Mouse (Mus musculus): Measurements from ENCODE around the gene Prokr1. TPM values are rescaled to one million over a fixed set of nuclear protein-coding genes. Genes with fewer than 3 reads are reported as not detected.
"Not testable (repeated sequence)": the region's sequence is repeated elsewhere in the genome, so short reads cannot be mapped to it uniquely, and the experiment has no call there.

Prokr1 gene
- polyA plus RNA-seq (2016; fragmentation: Nextera tagmentation; extraction: Ambion mirVana) = 6.6 and 6.9 TPM in 2 replicates

DNA sequence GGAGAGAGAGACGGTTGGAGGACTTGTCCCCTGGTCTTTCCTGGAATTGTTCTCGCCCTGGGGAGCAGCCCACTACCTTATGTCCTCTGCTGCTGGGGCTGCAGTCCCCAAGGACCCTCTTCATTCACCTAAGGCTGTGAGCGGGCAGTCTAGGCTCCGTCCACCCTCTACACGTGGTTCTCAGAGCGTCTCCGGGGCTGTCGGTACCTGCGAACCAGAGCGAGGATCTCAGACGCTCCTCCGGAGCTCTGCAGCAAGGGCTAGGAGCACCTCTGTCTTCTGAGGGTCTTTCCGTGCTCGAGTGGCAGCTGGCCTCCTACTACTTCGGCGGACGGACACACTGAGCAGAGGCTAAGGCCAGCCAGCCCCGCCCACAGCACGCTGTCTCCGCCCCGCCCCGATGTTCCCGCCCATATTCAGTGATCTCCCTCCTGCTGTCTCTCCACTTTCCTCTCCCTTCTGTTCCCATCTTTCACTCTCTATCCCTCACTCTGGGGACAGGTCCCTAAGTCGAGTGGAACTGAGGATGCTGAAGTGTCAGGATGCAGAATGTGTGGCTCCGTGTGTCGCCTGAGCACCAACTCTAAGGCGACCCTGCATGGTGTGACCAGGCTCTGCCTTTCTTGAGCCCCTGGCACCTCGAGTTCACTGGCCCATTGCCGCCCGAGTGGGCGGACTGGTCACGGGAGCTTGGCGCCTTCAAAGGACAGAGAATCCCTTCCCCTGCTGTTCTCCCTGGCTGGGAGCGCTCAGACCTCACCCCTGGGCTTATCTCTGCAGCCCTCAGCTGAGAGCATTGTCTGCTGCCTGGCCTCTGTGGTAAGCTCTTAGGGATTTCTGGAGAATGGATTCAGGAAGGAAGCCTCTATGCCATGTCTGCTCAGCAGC lies at the start of gene Prokr1:
Gene Prokr1, minus strand, starts transcription at position 350 of the 888 bp plus-strand sequence.
- peak within 1 kb of the TSS; percentile 47; the same call in 1 of the 2 replicates for H3K27ac ChIP-seq
- peak; percentile 92 for ATAC-seq (ENCODE audit: low FRiP score)
- H3K9me3 ChIP-seq = no peaks in the 10 kb centered on the region
- H3K4me2 ChIP-seq = peak within 1 kb of the TSS; percentile 68
- WGBS = 0% methylated on average over 34 of the region's 34 CpGs
- peak within 1 kb of the TSS; percentile 54 for H3K9ac ChIP-seq
- H3K36me3 ChIP-seq (replicated peaks) = no peaks in the 10 kb centered on the region
- H3K27me3 ChIP-seq = peaks cover 25% of the 10 kb centered on the region
- H3K4me3 ChIP-seq (replicated peaks) = peak within 1 kb of the TSS; percentile 54
- H3K4me1 ChIP-seq = peaks cover 34% of the 10 kb centered on the region

DNA sequence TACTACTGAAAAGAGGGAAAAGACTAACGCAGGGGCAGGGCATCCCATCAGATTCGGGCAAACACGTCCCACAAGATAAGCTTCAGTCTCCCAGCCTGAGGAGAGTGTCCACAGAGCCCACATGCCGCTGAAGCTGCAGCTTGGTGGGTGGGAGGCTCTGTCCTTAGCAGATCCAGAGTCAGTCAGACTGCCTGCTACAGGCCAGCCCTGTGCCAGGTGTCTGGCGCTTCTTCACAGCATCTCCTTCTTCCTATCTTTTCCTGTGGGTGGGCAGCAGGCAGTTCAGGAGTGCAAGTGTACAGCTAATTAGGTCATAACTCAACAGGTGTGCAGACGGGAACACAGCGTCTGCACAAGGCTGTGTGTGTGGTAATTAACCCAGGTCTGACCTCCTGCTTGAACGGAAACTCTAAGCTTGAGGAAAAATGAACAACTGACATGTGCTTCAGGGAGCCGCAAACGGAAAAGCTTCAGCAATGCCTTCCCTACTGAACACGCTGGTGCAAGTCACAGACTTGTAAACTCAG lies 47.7 kb upstream of the Prokr1 start:
- 65% methylated on average over 11 of the region's 11 CpGs for WGBS
- Histone ChIP-seq H3K4me3 (replicated peaks) (no peak overlapping the region), H3K9me3 (no peaks in the 10 kb centered on the region), H3K4me2 (no peak overlapping the region), H3K4me1 (no peaks in the 10 kb centered on the region), H3K27ac (no peak overlapping the region), H3K27me3 (no peaks in the 10 kb centered on the region), H3K36me3 (replicated peaks) (0 out of 2 replicates have a peak, but pooled peaks cover 4% of the 10 kb centered on the region), H3K9ac (no peak overlapping the region)
- no peak for ATAC-seq (ENCODE audit: low FRiP score)

DNA sequence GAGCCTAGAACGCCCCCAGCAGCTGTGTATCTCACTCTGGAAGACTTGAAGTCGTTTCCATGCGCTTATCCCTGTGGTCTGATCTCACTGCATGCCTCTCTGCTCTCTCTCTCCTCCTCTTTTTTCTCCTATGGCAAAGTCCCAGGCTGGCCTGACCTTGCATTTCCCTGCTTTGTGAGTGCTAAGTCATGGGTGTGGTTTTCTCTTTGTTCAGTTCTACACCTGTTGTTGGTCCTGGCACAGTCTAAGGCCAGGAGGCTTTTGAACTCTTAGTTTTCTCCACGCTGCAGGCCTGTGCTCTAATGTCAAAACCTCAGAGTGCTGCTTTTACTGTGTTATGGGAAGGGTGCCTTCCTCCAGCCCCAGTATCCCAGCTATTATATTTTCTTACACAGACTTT lies 41.6 kb upstream of the Prokr1 start:
- H3K27me3 ChIP-seq = no peaks in the 10 kb centered on the region
- 0 out of 2 replicates have a peak, but pooled peaks cover 5% of the 10 kb centered on the region for H3K9me3 ChIP-seq
- ATAC-seq (ENCODE audit: low FRiP score) = no peak
- no peak overlapping the region for H3K4me2 ChIP-seq
- no peak overlapping the region for H3K4me3 ChIP-seq (replicated peaks)
- 75% methylated on average over 4 of the region's 4 CpGs for WGBS
- H3K36me3 ChIP-seq (replicated peaks) = peaks cover 11% of the 10 kb centered on the region
- H3K4me1 ChIP-seq = no peaks in the 10 kb centered on the region
- H3K9ac ChIP-seq = no peak overlapping the region
- H3K27ac ChIP-seq = no peak overlapping the region

DNA sequence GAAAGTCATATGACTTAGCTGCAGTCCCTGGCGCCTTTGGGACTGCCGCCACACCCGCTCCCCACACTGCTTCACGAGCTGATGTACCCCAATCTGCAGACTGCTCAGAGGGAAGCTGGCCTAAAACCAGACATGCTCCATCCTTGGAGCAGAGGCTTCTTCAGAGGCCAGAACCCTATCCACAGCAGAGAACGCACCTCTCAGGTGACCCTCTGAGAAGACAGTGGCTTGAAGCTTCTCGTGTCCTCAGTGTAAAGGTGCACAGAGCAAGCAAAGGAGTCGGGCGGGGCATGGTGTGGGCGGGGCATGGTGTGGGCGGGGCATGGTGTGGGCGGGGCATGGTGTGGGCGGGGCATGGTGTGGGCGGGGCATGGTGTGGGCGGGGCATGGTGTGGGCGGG lies 38.4 kb upstream of the Prokr1 start:
- WGBS = 70% methylated on average over 15 of the region's 15 CpGs

DNA sequence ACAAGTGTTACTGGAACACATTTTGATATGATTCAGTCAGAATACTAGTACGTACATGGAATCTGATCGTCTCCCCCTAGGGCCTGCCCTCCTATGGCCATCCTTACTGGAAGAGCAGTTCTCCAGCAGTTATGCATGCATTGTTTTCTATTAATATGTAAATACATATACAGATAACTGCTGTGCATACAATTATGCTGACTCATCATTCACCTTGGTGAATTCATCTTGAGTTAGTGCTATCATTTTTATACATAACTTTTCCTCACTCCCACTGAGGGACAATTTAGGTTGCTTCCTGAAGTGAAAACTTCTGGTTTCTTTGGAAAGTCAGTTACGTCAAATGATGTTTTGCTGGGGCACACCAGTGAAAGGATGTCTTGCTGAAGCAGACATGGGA lies 32.6 kb upstream of the Prokr1 start:
- H3K4me2 ChIP-seq = no peak overlapping the region
- H3K4me3 ChIP-seq (replicated peaks) = no peak overlapping the region
- H3K4me1 ChIP-seq = 0 out of 2 replicates have a peak, but pooled peaks cover 4% of the 10 kb centered on the region
- H3K27ac ChIP-seq = no peak overlapping the region
- H3K9ac ChIP-seq = no peak overlapping the region
- H3K27me3 ChIP-seq = no peaks in the 10 kb centered on the region
- ATAC-seq (ENCODE audit: low FRiP score) = no peak
- no peaks in the 10 kb centered on the region for H3K9me3 ChIP-seq
- no peaks in the 10 kb centered on the region for H3K36me3 ChIP-seq (replicated peaks)
- 95% methylated on average over 3 of the region's 3 CpGs for WGBS

More for the DNA sequence above, 38.4 kb upstream of the Prokr1 start:
- not testable (repeated sequence) for H3K36me3 ChIP-seq (replicated peaks); H3K4me1 ChIP-seq; H3K4me3 ChIP-seq (replicated peaks); H3K9me3 ChIP-seq; H3K27ac ChIP-seq; H3K27me3 ChIP-seq; ATAC-seq (ENCODE audit: low FRiP score); H3K4me2 ChIP-seq; H3K9ac ChIP-seq

DNA sequence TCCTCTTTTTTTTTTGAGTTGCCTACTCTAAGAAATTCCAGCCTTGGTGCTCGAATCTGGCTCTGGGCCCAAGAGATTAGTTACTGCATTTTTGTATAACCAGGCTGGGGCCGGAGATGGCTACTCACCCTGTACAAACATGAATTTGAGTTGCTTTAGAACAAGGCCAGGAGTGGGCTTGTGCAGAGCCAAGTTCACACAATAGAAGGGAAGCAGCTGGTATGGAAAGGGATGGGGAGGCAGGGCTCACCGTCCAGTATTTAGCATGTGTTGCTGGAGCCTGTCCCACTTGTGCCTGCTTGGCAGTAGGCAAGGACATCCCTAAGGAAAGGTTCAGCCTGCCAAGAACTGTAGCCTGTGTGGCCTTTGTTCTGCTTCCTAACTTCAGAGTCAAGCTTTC lies 30.7 kb upstream of the Prokr1 start:
- Histone ChIP-seq H3K36me3 (replicated peaks) (no peaks in the 10 kb centered on the region), H3K9ac (no peak overlapping the region), H3K4me1 (0 out of 2 replicates have a peak, but pooled peaks cover 4% of the 10 kb centered on the region), H3K4me3 (replicated peaks) (no peak overlapping the region), H3K27me3 (no peaks in the 10 kb centered on the region), H3K27ac (0 out of 2 replicates have a peak overlapping the region, but pooled peaks have one; percentile 32), H3K9me3 (no peaks in the 10 kb centered on the region), H3K4me2 (no peak overlapping the region)
- no peak for ATAC-seq (ENCODE audit: low FRiP score)
- 72% methylated on average over 3 of the region's 3 CpGs for WGBS

DNA sequence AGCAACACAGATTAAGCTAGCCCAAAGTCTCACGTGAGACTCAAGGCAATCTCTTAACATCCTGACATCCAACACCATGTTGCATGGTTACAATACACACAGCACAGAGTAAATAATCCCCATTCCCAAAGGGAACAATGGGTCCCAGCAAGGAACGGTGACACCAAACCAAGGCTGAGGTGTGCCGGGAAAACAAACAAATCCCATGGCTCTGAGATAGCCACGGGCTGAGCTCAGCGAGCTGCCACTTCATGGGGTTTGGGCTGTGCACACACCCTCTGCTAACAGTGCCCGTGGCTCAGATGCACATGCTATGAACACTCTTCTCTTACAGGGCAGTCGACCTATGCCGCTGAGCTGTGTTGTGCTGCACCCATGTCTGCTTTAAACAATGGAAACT lies 27.5 kb upstream of the Prokr1 start:
- 82% methylated on average over 8 of the region's 8 CpGs for WGBS
- Histone ChIP-seq H3K27me3 (no peaks in the 10 kb centered on the region), H3K27ac (no peak overlapping the region), H3K4me3 (replicated peaks) (no peak overlapping the region), H3K4me2 (no peak overlapping the region), H3K4me1 (0 out of 2 replicates have a peak, but pooled peaks cover 11% of the 10 kb centered on the region), H3K9ac (no peak overlapping the region), H3K36me3 (replicated peaks) (no peaks in the 10 kb centered on the region), H3K9me3 (no peaks in the 10 kb centered on the region)
- ATAC-seq (ENCODE audit: low FRiP score) = no peak

DNA sequence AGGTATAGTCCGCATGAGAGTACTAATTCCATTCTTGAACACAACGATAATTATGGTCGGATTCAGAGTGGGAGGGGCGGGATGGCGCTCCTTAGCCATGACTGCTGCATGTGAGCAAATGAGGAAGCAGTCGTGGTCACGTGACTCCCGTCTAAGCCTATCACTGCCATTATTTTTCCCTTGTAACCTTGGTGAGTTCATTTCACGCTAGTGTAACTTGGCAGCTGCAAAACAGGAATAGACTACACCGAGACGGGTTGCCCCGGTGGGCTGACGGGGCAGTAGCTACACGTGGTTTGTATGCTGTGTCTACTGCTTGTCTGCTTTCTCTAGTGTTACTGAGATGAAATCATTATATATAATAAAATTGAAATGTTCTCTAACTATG lies 25.1 kb upstream of the Prokr1 start:
- Histone ChIP-seq H3K9ac (no peak overlapping the region), H3K4me1 (0 out of 2 replicates have a peak, but pooled peaks cover 7% of the 10 kb centered on the region), H3K27me3 (no peaks in the 10 kb centered on the region), H3K27ac (no peak overlapping the region), H3K4me3 (replicated peaks) (no peak overlapping the region), H3K9me3 (no peaks in the 10 kb centered on the region), H3K4me2 (no peak overlapping the region), H3K36me3 (replicated peaks) (no peaks in the 10 kb centered on the region)
- 79% methylated on average over 14 of the region's 14 CpGs for WGBS
- peak; percentile 23; the same call in 1 of the 2 replicates for ATAC-seq (ENCODE audit: low FRiP score)

DNA sequence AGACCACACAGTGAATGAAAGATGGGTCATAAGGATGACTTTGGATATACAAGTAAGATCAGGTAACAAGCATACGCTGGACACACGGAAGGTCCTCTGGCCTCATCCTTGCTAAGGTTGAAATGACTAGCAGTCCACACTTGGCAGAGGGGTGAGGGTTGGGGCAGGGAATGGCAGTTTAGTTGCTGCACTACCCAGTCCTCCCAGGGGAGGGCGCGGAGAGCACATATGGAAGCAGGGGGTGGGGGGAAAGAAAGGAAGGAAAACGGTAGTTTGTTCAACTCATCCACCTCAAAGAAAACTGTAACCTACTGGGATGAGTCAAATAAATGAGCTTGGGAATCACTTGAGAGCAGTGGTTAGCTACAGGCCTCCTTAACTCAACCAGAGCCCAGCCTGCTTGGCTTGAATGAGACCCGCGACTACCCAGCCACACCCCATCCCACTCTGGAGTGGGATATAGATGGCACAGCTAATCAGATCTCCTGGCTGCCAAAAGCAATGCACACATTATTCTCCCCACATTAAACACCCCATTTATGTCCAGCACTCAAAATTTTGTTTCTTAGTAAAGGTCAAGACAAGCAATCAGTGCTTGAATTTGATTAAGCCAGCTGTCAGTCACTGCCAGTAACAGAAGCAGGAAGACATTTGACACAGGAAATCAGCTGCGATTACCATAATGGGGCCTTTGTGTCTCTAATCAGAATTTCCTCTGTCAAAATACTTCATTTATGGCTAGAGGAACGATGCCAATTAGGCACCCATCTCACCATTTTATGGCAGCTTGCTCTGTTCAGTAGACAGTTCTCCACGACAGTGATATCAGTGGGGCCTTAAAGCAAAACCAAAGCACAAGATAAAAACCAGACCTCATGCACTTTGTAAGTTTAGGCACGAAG lies 24.5 kb upstream of the Prokr1 start:
- Histone ChIP-seq H3K4me3 (replicated peaks) (no peak overlapping the region), H3K9me3 (no peaks in the 10 kb centered on the region), H3K9ac (no peak overlapping the region), H3K4me2 (no peak overlapping the region), H3K4me1 (0 out of 2 replicates have a peak, but pooled peaks cover 7% of the 10 kb centered on the region), H3K36me3 (replicated peaks) (no peaks in the 10 kb centered on the region), H3K27ac (no peak overlapping the region), H3K27me3 (no peaks in the 10 kb centered on the region)
- peak; percentile 57; the same call in 1 of the 2 replicates for ATAC-seq (ENCODE audit: low FRiP score)
- WGBS = 55% methylated on average over 11 of the region's 11 CpGs

DNA sequence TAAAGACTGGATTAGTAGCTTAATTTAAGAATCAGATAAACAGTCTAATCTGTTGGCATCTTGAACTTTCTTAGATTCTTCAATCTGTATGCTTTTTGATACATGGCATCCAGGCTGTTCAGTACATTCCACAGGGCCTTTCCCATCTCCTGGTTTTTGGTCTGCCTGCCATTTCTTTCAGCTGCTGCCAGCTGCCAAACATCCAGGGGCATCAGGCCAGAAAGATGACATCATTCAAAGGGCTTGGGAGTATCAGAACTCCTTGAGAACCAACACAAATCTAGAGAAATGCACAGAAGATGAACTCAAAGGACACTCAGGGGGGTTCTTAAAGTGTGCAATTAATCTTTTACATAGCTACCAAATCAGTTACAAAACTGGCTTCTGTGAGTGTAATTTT lies 9.3 kb upstream of the Prokr1 start:
- no peaks in the 10 kb centered on the region; the same call in 1 of the 2 replicates for H3K27me3 ChIP-seq
- no peak overlapping the region for H3K4me3 ChIP-seq (replicated peaks)
- H3K9ac ChIP-seq = no peak overlapping the region
- no peaks in the 10 kb centered on the region for H3K9me3 ChIP-seq
- H3K27ac ChIP-seq = no peak overlapping the region
- ATAC-seq (ENCODE audit: low FRiP score) = no peak
- no peak overlapping the region for H3K4me2 ChIP-seq
- no peaks in the 10 kb centered on the region for H3K36me3 ChIP-seq (replicated peaks)
- peaks cover 14% of the 10 kb centered on the region for H3K4me1 ChIP-seq

DNA sequence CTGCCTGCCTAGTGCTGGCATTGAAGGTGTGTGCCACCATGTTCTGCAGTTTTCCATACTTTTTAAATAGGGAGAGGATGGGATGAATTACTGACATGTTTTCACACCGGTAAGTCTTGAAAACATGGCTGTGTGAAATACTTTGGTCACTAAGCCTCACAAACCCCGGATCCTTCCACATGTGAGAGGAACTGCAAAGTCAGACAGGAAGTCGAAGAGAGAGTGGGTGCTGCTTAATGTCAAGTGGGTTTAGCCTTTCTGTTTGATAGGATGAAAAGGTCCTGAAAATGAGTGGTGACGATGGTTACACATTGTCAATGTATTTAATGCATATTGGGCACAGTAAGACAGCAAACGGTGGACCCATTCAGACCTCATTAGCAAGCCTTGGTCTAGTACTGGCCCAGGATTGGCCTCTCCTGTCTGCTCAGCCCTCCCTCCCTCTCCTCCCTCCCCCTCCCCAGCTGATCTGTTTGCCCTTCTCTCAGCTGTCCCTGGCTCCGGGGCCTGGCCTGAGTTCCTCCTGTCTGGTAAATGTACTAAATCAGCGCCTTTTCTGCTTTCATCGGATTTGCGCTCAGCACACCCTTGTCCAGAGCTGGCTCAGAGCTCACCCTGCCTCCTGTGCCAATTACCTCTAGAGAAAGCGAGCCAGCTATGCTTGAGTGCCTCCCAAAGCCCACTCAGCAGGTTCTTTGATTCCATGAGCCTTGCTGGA lies 6.7 kb upstream of the Prokr1 start:
- H3K36me3 ChIP-seq (replicated peaks) = no peaks in the 10 kb centered on the region
- H3K4me3 ChIP-seq (replicated peaks) = no peak overlapping the region
- peak overlapping the region; percentile 60 for H3K27ac ChIP-seq
- WGBS = 22% methylated on average over 10 of the region's 10 CpGs
- peaks cover 4% of the 10 kb centered on the region; the same call in 1 of the 2 replicates for H3K27me3 ChIP-seq
- H3K9me3 ChIP-seq = no peaks in the 10 kb centered on the region
- H3K4me2 ChIP-seq = peak overlapping the region; percentile 10; the same call in 1 of the 2 replicates
- peak; percentile 93 for ATAC-seq (ENCODE audit: low FRiP score)
- peaks cover 14% of the 10 kb centered on the region for H3K4me1 ChIP-seq
- H3K9ac ChIP-seq = no peak overlapping the region

All from forebrain, embryonic 12.5 days (tissue).